Mouse (Mus musculus): ENCODE data around the gene Pced1a.

Pced1a gene

GRCm38 (mm10) chr2:130424126-130424853 lies at the start of gene Pced1a, which contains the start of gene Vps16:
Pced1a (minus strand) TSS chr2:130424701.
Vps16 (plus strand) TSS chr2:130424339.
- peak; percentile 89 for DNase-seq (ENCODE audit: low spot score)

- no peak for DNase-seq (ENCODE audit: low spot score)
These were observed 48.5 kb upstream of the Pced1a start for GRCm38 (mm10) chr2:130472908-130473510.

DNA sequence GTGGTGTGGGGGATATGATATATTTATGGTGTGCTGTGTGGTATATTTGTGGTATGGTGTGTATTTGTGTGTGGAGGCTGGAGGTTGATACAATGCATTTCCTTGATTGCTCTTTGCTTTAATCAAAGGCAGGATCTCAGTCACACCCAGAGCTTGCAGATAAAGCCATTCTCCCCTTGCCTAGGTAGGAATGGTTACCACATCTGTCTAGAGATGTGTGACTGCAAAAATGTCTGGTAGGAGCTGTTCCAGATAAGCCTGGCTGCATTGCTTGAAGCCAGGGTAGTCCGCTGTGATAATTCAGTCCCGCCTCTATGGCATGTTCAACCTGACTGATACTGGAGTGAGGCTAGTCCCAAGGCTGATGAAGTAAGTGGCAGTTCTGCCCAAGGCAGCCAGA lies 45.4 kb upstream of the Pced1a start:
- no peak for DNase-seq (ENCODE audit: low spot score)

DNA sequence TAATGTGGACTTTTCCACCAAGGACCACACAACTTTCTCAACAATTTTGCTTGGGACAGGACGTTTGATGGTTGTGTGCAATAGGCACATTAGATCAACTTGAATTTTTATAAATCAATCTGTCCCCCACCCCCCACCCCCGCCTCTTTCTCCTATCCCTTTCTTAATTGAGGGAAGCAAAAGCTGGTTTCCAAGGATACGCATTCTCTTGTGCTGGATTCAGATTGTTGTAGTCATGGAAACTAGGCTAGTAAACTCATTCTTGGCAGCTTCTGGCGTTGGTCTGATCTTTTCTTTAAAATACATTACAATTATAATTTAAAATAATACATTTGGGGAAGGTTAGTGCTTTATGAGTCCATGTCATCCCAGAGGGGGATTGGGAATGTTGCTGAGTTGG lies 44.9 kb upstream of the Pced1a start:
- DNase-seq (ENCODE audit: low spot score): no peak

- no peak for DNase-seq (ENCODE audit: low spot score)
These were observed 41.9 kb upstream of the Pced1a start for GRCm38 (mm10) chr2:130466438-130466837.

DNA sequence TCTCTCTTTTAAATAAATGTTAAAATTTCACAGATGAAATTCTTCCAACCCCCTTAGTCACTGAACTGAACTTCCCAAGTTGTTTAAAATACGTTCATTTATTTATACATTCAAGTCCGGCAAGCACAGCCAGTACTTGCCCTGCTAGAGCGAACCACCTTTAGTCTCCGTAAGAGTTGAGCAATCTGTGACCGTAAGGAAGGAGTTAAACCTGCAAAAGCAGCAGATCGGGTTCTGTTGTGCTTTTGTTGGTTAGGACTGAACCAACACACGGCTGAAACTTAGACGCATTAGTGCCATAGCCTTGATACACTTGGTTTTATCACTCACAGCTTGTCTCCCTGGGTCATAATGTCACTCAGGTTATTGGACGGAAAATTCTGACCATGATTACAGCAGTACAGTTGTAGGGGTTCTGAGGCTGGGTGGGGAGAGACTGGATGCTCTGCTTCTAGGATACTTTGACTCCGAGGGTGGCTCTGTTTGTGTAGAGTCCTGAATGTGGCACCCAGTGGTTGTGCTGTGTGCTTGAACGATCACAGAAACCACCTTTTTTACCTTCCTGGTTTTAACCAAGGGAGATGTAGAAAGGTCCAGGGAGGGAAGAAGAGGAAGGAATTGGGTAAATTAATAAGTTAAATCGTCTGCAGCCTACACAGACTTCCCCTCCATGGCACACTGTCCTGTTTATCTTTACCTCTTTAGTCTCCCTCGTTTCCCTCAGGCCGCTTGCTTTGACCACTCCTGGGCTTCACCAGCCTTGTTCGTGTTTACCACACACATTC lies 37.0 kb upstream of the Pced1a start:
- no peak for DNase-seq (ENCODE audit: low spot score)

DNA sequence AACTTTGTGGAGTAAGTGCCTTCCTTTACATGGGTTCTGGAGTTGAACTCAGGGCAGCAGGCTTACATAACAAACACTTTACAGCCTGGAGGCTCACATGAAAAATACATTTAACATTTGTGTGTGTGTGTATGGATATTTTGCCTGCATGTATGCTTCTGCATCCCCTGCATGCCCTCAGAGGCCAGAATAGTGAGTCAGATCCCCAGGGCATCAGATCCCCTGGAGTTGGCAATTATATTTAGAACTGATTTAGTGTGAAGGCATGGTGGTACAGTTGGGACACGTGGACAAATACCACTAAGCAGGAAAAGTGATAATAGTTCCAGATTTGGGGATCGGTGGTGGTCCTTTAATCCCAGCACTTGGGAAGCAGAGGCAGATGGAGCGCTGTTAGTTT lies 35.1 kb upstream of the Pced1a start:
- no peak for DNase-seq (ENCODE audit: low spot score)

DNA sequence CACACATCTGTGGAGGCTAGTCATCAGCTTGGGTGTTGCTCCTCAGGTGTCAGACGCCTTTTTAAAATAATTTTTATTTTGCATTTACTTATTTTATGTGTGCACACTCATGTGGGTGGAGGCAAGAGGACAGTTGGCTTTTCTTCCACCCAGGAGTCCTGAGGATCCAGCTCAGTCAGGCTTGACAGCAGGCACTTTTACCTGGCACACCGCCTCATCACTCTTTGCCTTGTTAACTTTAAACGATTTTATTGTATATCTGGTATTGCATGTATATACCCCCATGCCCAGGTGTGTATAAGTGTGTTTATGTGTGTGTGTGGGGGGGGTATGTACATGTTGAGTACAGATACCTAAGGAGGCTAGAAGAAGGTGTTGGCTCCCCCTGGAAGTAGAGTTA lies 33.4 kb upstream of the Pced1a start:
- DNase-seq (ENCODE audit: low spot score): no peak

- no peak for DNase-seq (ENCODE audit: low spot score)
These were observed 30.4 kb upstream of the Pced1a start for GRCm38 (mm10) chr2:130454748-130455370.

DNA sequence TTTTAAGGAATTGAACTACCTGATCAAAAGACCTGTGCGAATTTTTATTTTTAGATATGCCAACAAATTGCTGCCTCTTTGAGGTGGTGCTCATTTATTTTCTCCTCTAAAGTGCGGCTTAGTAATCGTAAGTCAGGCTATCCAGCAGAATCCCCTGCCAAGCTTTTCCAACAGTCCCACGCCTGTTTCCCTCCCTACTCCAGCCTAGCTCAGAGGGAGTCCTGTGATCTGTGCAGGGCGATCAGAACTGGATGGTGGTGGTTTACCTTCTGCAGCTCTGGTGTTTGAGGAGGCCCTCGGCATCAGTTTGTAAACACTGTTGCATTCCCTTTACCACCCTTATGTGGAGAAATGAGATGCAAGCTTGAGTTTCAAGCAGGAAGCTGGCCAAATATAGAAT lies 28.9 kb upstream of the Pced1a start:
- DNase-seq (ENCODE audit: low spot score): no peak

- no peak for DNase-seq (ENCODE audit: low spot score)
These were observed 27.8 kb upstream of the Pced1a start for GRCm38 (mm10) chr2:130452266-130452665.

DNA sequence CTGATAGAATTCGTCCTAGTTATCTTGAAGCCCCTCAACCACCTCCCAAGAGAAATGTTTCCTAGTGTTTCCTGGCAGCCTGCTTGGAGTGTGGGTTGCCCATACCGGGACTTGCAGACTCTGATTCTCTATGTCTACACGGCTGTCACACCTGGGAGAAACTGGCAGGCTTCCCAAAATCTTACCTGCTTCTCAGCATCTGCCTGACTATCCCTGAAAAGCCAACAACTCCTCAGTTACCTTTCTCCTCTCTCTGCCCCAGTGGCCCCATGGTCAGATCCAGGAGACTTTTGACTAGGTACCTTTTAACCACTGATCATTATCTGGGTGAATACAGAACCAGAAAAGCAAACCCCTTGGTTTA lies 27.2 kb upstream of the Pced1a start:
- DNase-seq (ENCODE audit: low spot score): no peak

- DNase-seq (ENCODE audit: low spot score): no peak
These were observed 26.7 kb upstream of the Pced1a start for GRCm38 (mm10) chr2:130451086-130451726.

- peak; percentile 67 for DNase-seq (ENCODE audit: low spot score)
These were observed 25.9 kb upstream of the Pced1a start for GRCm38 (mm10) chr2:130450434-130450796.

DNA sequence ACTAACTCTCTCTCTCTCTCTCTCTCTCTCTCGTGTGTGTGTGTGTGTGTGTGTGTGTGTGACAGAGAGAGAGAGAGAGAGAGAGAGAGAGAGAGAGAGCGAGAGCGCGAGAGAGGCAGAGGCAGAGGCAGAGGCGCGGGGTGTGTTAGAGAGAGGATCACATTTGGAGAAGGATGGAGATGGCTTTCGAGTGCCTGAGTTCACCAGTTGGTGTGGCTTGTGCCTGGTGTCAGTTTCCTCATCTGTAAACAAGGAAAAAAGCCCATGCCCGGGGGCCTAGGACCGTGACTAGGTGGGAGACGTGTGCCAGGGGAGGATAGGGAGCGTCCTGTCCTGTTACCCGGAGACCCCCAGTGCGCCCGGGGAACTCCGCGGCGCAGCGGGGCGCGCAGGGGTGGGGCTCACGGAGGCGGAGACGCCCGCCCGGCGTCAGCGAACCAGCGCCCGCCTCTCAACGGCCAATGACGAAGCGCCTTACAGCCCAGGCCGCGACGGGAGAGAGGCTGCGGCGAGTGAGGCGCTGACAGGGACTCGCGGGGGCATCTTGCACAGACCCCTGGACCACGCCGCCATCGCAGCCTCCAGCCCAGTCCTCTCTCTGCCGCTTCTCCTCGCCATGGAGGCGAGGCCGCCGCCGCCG lies 25.4 kb upstream of the Pced1a start, which contains the start of gene Ptpra:
TSS of gene Ptpra (plus strand) at position 485 of the 640 bp plus-strand sequence.
- DNase-seq (ENCODE audit: low spot score): peak; percentile 88

DNA sequence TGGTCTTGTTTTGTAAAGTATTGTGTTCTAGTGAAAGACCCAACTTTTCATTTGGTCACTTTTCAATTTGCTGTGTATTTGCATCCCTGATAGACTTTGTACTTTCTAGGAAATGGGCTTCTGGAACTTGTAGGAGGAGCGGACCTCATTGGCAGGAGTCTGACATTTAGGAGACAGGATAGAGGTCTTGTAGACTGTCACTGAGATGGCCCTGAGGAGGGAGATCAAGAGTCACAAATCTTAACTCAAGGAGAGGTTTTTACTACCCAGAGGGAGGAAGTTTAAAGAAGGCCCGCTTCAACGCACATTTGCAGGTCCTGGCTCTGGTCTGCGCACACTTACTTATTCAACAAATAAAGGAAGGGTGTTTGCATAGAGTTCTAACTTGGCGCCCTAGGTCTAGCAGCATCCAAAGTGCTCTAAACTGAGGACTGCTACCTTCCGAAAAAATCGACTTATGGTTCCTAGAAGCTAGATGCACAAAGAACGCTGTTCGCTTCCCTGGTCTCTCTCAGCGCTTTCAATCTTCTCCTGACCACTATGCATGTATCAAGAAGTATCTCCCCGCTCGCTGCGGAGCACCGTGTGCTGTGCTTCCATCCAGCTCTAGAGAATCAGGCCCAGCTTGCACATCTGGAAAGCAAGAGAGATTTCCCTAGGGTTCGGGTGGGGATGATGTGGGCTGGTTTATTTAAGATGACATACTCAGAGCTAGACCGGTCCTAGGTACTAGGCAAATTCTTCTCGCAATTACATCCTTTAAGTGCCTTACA lies 24.7 kb upstream of the Pced1a start:
- peak; percentile 64 for DNase-seq (ENCODE audit: low spot score)

DNA sequence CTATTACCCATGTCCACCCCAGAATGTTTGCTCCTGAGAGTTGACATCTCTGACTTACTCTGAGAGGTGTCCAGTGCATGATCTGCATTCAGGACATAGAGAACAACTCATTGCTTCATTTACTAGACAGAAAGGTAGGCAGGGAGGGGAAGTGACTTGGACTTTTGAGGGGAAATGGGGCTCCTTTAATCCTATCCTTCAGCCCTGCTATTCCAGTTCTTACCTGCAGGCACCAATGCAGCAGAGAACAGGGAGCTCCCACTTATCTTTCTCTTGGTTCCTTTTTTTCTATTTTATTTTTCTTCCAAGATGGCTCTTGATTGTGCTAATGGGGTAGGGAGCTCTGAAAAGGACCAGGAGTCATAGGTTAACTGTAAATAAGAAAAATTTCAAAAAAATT lies 23.9 kb upstream of the Pced1a start:
- DNase-seq (ENCODE audit: low spot score): no peak

- no peak for DNase-seq (ENCODE audit: low spot score)
These were observed 17.7 kb upstream of the Pced1a start for GRCm38 (mm10) chr2:130442162-130442561.

GRCm38 (mm10) chr2:130439840-130440480 lies 15.5 kb upstream of the Pced1a start:
- no peak for DNase-seq (ENCODE audit: low spot score)

DNA sequence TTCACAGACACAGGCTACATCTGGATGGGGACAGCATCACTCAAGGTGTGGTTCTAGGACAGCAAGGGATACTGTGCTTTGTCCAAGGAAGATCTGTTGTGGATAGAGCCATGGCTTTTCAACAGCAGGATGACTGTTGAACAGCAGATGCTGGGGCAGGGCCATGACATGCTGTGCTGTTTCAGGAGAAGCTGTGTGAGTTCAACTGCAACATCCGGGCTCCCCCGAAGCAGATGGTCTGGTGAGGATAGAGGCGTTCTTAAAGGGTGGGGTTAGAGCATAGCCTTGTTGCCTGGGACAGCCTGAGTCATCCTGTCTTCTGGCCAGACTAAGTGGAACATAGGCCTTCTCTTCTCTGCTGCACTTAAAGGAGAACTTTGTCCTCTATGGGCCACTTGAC lies 14.4 kb upstream of the Pced1a start:
- no peak for DNase-seq (ENCODE audit: low spot score)
